Mouse (Mus musculus): ENCODE results near the gene Cc2d1a. TPM values are rescaled to one million over a fixed set of nuclear protein-coding genes. Genes with fewer than 3 reads are reported as not detected.

The Cc2d1a gene
- polyA plus RNA-seq, 1 experiment from 2014 or later: 23.6 TPM

GRCm38 (mm10) chr8:84177405-84177804 lies 29.7 kb upstream of the Cc2d1a start:
- WGBS: 73% methylated on average over 3 of the region's 3 CpGs
- TF ChIP-seq CTCF (IDR thresholded peaks at IDR 0.05; ENCODE audit: low read depth): no peak
- H3K4me3 ChIP-seq (ENCODE audit: low read depth, low read length): no peak overlapping the region
- peaks cover 11% of the 10 kb centered on the region for H3K4me1 ChIP-seq (ENCODE audit: insufficient read depth)
- no peak overlapping the region for H3K9ac ChIP-seq
- H3K27ac ChIP-seq (ENCODE audit: low read depth): no peak overlapping the region
- ATAC-seq (ENCODE audit: insufficient read depth): no peak
- peaks cover 51% of the 10 kb centered on the region for H3K36me3 ChIP-seq (ENCODE audit: insufficient read depth)
- no peak for DNase-seq
- H3K27me3 ChIP-seq (ENCODE audit: insufficient read depth, low read length): no peaks in the 10 kb centered on the region
- H3K4me2 ChIP-seq: no peak overlapping the region
- no peaks in the 10 kb centered on the region for H3K9me3 ChIP-seq (ENCODE audit: low read depth, low read length)

- no peak for DNase-seq
- H3K4me1 ChIP-seq (ENCODE audit: insufficient read depth): peaks cover 9% of the 10 kb centered on the region
- WGBS: 25% methylated on average over 3 of the region's 3 CpGs
- no peak overlapping the region for H3K4me3 ChIP-seq (ENCODE audit: low read depth, low read length)
- no peak overlapping the region for H3K27ac ChIP-seq (ENCODE audit: low read depth)
- H3K36me3 ChIP-seq (ENCODE audit: insufficient read depth): peaks cover 60% of the 10 kb centered on the region
- no peaks in the 10 kb centered on the region for H3K27me3 ChIP-seq (ENCODE audit: insufficient read depth, low read length)
- no peak for TF ChIP-seq CTCF (IDR thresholded peaks at IDR 0.05; ENCODE audit: low read depth)
- H3K9me3 ChIP-seq (ENCODE audit: low read depth, low read length): no peaks in the 10 kb centered on the region
- H3K4me2 ChIP-seq: no peak overlapping the region
- H3K9ac ChIP-seq: no peak overlapping the region
- no peak for ATAC-seq (ENCODE audit: insufficient read depth)
Measured at GRCm38 (mm10) chr8:84176560-84176959, 28.8 kb upstream of the Cc2d1a start.

DNA sequence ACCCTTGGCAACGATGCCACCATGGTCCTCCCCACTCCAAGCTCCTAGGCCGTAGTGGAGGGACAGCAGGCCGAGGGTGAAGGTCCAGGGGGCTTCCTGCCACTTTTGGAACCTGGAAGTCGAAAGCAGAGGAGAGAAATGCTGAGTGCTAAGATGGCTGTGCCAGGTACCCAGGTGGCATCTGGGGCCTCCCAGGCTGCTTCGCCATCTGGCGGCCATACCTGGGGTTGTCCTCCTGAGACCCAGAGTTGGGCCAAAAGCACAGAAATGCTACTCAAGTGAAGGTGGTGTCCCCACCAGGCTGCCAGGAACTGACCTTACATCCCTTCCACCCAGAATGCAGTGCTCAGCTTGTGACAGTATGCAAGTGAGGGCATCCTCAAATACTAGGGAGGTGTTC lies 26.1 kb upstream of the Cc2d1a start:
- H3K27ac ChIP-seq (ENCODE audit: low read depth): no peak overlapping the region
- 79% methylated on average over 6 of the region's 6 CpGs for WGBS
- H3K4me2 ChIP-seq: no peak overlapping the region
- no peaks in the 10 kb centered on the region for H3K9me3 ChIP-seq (ENCODE audit: low read depth, low read length)
- H3K27me3 ChIP-seq (ENCODE audit: insufficient read depth, low read length): no peaks in the 10 kb centered on the region
- DNase-seq (peak; percentile 39), ATAC-seq (ENCODE audit: insufficient read depth) (no peak)
- peak; percentile 46 for TF ChIP-seq CTCF (IDR thresholded peaks at IDR 0.05; ENCODE audit: low read depth)
- H3K4me3 ChIP-seq (ENCODE audit: low read depth, low read length): no peak overlapping the region
- H3K4me1 ChIP-seq (ENCODE audit: insufficient read depth): no peaks in the 10 kb centered on the region
- no peak overlapping the region for H3K9ac ChIP-seq
- peaks cover 65% of the 10 kb centered on the region for H3K36me3 ChIP-seq (ENCODE audit: insufficient read depth)

GRCm38 (mm10) chr8:84170096-84170495 lies 22.4 kb upstream of the Cc2d1a start:
- Histone ChIP-seq H3K9ac (no peak overlapping the region), H3K27me3 (ENCODE audit: insufficient read depth, low read length) (no peaks in the 10 kb centered on the region), H3K36me3 (ENCODE audit: insufficient read depth) (peaks cover 42% of the 10 kb centered on the region), H3K27ac (ENCODE audit: low read depth) (no peak overlapping the region), H3K4me3 (ENCODE audit: low read depth, low read length) (no peak overlapping the region), H3K9me3 (ENCODE audit: low read depth, low read length) (no peaks in the 10 kb centered on the region), H3K4me2 (no peak overlapping the region), H3K4me1 (ENCODE audit: insufficient read depth) (no peaks in the 10 kb centered on the region)
- ATAC-seq (ENCODE audit: insufficient read depth) (no peak), DNase-seq (no peak)
- TF ChIP-seq CTCF (IDR thresholded peaks at IDR 0.05; ENCODE audit: low read depth): no peak
- WGBS: 84% methylated on average over 5 of the region's 5 CpGs

DNA sequence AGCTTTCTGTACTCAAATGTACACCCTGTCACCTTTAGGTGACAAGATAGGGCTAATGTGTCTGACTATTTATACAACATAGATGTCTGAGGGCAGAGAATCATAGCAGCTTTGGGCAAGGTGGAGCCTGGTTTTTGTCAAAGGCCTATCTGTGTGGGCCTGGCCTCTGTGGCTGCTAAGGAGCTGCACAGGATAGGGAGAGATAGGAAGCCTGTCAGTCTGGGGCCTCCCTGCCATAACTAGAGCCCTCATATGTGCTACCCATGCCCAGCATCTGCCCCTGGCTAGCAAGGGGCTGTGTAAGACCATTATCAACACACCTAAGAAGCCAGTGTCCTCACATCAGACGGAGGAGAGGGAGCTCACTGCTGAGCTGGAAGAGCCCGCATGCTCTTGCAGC lies 20.0 kb upstream of the Cc2d1a start:
- Histone ChIP-seq H3K4me2 (no peak overlapping the region), H3K4me1 (ENCODE audit: insufficient read depth) (no peaks in the 10 kb centered on the region), H3K27me3 (ENCODE audit: insufficient read depth, low read length) (no peaks in the 10 kb centered on the region), H3K27ac (ENCODE audit: low read depth) (no peak overlapping the region), H3K4me3 (ENCODE audit: low read depth, low read length) (no peak overlapping the region), H3K9ac (no peak overlapping the region), H3K36me3 (ENCODE audit: insufficient read depth) (peaks cover 18% of the 10 kb centered on the region), H3K9me3 (ENCODE audit: low read depth, low read length) (no peaks in the 10 kb centered on the region)
- no peak for ATAC-seq (ENCODE audit: insufficient read depth)
- TF ChIP-seq CTCF (IDR thresholded peaks at IDR 0.05; ENCODE audit: low read depth): no peak
- 89% methylated on average over 2 of the region's 2 CpGs for WGBS
- no peak for DNase-seq

DNA sequence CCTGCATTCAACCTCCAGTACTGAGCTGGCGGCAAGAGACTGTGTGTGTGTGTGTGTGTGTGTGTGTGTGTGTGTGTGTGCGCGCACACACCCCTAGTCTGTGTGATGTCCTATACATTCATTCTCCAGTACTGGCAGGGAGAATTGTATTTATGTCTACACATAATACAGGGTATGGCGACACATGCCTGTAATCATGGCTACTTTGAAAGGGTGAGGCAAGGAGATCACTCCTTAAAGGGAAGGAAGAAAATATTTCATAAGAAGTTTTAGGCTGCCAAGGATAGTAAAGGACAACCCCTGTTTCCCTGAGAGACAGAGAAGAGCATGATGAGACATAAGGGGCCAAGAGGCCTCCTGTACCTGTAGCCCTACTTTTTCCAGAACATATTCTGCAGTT lies 9.9 kb upstream of the Cc2d1a start:
- ATAC-seq (ENCODE audit: insufficient read depth) (no peak), DNase-seq (no peak)
- Histone ChIP-seq H3K9me3 (ENCODE audit: low read depth, low read length) (no peaks in the 10 kb centered on the region), H3K27me3 (ENCODE audit: insufficient read depth, low read length) (no peaks in the 10 kb centered on the region), H3K4me1 (ENCODE audit: insufficient read depth) (no peaks in the 10 kb centered on the region), H3K4me2 (no peak overlapping the region), H3K36me3 (ENCODE audit: insufficient read depth) (0 out of 2 replicates have a peak, but pooled peaks cover 6% of the 10 kb centered on the region), H3K4me3 (ENCODE audit: low read depth, low read length) (no peak overlapping the region), H3K9ac (no peak overlapping the region), H3K27ac (ENCODE audit: low read depth) (no peak overlapping the region)
- WGBS: 91% methylated on average over 4 of the region's 4 CpGs
- no peak for TF ChIP-seq CTCF (IDR thresholded peaks at IDR 0.05; ENCODE audit: low read depth)

DNA sequence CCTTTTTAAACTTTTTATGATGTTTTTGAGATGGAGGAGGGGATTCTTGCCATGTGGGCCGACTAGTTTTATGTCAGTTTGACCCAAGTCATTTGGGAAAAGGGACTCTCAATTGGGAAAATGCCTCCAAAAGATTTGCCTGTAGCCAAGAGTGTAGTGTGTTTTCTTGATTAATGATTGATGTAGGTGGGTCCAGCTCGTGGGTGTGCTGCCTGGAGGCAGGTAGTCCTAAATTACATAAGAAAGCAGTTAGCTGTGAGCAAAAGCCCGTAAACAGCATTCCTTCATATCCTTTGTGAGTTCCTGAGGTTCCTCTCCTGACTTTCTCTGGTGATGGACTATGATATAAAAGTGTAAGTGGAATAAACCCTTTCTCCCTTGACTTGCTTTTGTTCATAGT lies 1.4 kb upstream of the Cc2d1a start:
- Histone ChIP-seq H3K9me3 (ENCODE audit: low read depth, low read length) (no peaks in the 10 kb centered on the region), H3K27me3 (ENCODE audit: insufficient read depth, low read length) (no peaks in the 10 kb centered on the region), H3K4me2 (no peak overlapping the region), H3K36me3 (ENCODE audit: insufficient read depth) (peaks cover 6% of the 10 kb centered on the region; the same call in 1 of the 2 replicates), H3K27ac (ENCODE audit: low read depth) (no peak overlapping the region), H3K4me3 (ENCODE audit: low read depth, low read length) (no peak overlapping the region), H3K4me1 (ENCODE audit: insufficient read depth) (peaks cover 11% of the 10 kb centered on the region), H3K9ac (no peak overlapping the region)
- TF ChIP-seq CTCF (IDR thresholded peaks at IDR 0.05; ENCODE audit: low read depth): no peak
- 65% methylated on average over 3 of the region's 3 CpGs for WGBS
- DNase-seq (no peak), ATAC-seq (ENCODE audit: insufficient read depth) (no peak)

DNA sequence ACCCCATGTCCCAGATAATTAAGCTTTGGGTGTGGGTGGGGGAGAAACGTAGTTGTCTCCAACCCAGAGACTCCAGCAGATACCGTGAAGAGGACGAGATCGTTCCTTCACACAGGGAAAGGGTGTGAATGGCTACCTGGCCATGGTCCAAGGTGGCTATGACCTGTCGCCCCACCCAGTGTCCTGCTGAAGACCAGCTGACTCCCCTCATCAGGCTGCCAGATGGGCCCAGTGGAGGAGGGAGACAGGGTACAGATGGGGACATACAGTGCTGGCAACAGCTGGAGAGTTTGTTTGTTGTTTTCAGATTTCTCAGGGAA lies 755 bp upstream of the Cc2d1a start:
- ATAC-seq (ENCODE audit: insufficient read depth) (peak; percentile 2; the same call in 1 of the 2 replicates), DNase-seq (peak; percentile 24)
- Histone ChIP-seq H3K36me3 (ENCODE audit: insufficient read depth) (peaks cover 11% of the 10 kb centered on the region), H3K4me2 (peak overlapping the region; percentile 92), H3K27me3 (ENCODE audit: insufficient read depth, low read length) (no peaks in the 10 kb centered on the region), H3K9me3 (ENCODE audit: low read depth, low read length) (no peaks in the 10 kb centered on the region), H3K4me1 (ENCODE audit: insufficient read depth) (peaks cover 11% of the 10 kb centered on the region), H3K27ac (ENCODE audit: low read depth) (no peak overlapping the region), H3K9ac (peak overlapping the region; percentile 42; the same call in 1 of the 2 replicates), H3K4me3 (ENCODE audit: low read depth, low read length) (peak overlapping the region; percentile 72; the same call in 1 of the 2 replicates)
- WGBS: 80% methylated on average over 5 of the region's 5 CpGs
- TF ChIP-seq CTCF (IDR thresholded peaks at IDR 0.05; ENCODE audit: low read depth): no peak
